Mouse (Mus musculus): ENCODE measurements around the gene Doc2a.

DNA sequence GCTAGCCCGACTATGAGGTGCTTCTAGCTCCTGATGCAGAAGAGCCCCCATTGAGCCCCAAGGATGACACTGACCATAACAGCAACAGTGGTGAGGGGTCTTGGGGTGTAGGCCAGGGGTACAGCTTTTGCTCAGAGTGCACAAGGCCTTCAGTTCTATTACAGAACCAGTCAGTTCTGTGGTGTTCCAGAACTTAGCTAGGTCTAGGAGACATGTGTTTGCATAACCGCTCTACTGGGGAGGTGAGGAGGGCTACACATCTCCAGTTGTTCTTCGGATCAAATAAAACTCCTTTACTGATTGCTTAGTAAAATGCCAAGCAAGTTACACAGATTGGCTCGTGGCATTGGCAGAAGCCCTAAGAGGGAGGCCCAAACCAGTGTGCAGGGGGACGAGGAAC, 15.7 kb upstream of the Doc2a start, which contains the start of gene 4930451I11Rik:
- TF ChIP-seq POLR2A (IDR thresholded peaks at IDR 0.05; ENCODE audit: low read depth, low read length) = no peak
- no peak for TF ChIP-seq CTCF (IDR thresholded peaks at IDR 0.05; ENCODE audit: extremely low read depth, insufficient read length, insufficient replicate concordance, low read depth, low read length)

Measured in small intestine, adult 2 months (tissue).